8 mouse cellular contexts compared by ENCODE assay signal in genomic region chr5:64714710-64715109, GRCm38 (mm10).
DNase-seq lines count a peak whose midpoint lies in the region; ATAC-seq lines count a peak whose summit lies in the region.

No protein-coding gene starts in this region.

- peak; percentile 79 for DNase-seq in heart, adult 11 months
- DNase-seq in heart, postnatal 14 days, result no peak
- DNase-seq in ZHBTc4 (ENCODE audit: low read depth, low spot score), result peak; percentile 92
- peak; percentile 81 for DNase-seq in hindbrain, embryonic 11.5 days (ENCODE audit: low spot score)
- no peak for DNase-seq in adrenal gland, postnatal 4 days (ENCODE audit: low spot score in 2 of 2)
- no peak for DNase-seq in right cerebral cortex, postnatal 10 days (ENCODE audit: low spot score in 2 of 2)
- DNase-seq in right cerebral cortex, postnatal 14 days, result no peak

- WGBS in hindbrain, embryonic 11.5 days, result 33% methylated on average over 7 of the region's 7 CpGs
- 49% methylated on average over 7 of the region's 7 CpGs for WGBS in midbrain, embryonic 13.5 days

- intact Hi-C loops in heart, postnatal 14 days (cut with DNase I), result no loop called here

- H3K4me3 ChIP-seq in hindbrain, embryonic 11.5 days (ENCODE audit: low read depth, low read length), result no peak overlapping the region
- H3K4me3 ChIP-seq in midbrain, embryonic 13.5 days (replicated peaks), result no peak overlapping the region

- peak; percentile 95 for ATAC-seq in hindbrain, embryonic 11.5 days (ENCODE audit: low FRiP score)
- peak; percentile 88 for ATAC-seq in midbrain, embryonic 13.5 days

- no peaks in the 10 kb centered on the region for H3K9me3 ChIP-seq in hindbrain, embryonic 11.5 days (ENCODE audit: control insufficient read depth, low read length)
- H3K9me3 ChIP-seq in midbrain, embryonic 13.5 days, result no peaks in the 10 kb centered on the region

- H3K27ac ChIP-seq in hindbrain, embryonic 11.5 days (ENCODE audit: low read depth, low read length), result peak overlapping the region; percentile 68
- peak overlapping the region; percentile 32; the same call in 1 of the 2 replicates for H3K27ac ChIP-seq in midbrain, embryonic 13.5 days

- no peaks in the 10 kb centered on the region for H3K36me3 ChIP-seq in hindbrain, embryonic 11.5 days (ENCODE audit: control insufficient read depth, insufficient read depth, low read length)
- no peaks in the 10 kb centered on the region for H3K36me3 ChIP-seq in midbrain, embryonic 13.5 days

- H3K4me1 ChIP-seq in hindbrain, embryonic 11.5 days (replicated peaks; ENCODE audit: control insufficient read depth, insufficient read depth, low read length), result no peaks in the 10 kb centered on the region
- H3K4me1 ChIP-seq in midbrain, embryonic 13.5 days (replicated peaks), result peaks cover 4% of the 10 kb centered on the region

- no peaks in the 10 kb centered on the region for H3K27me3 ChIP-seq in hindbrain, embryonic 11.5 days (ENCODE audit: control insufficient read depth, insufficient read depth, low read length)
- no peaks in the 10 kb centered on the region for H3K27me3 ChIP-seq in midbrain, embryonic 13.5 days

- no peak overlapping the region for H3K4me2 ChIP-seq in hindbrain, embryonic 11.5 days (replicated peaks; ENCODE audit: low read depth, low read length)
- no peak overlapping the region for H3K4me2 ChIP-seq in midbrain, embryonic 13.5 days (replicated peaks)

- no peak overlapping the region for H3K9ac ChIP-seq in hindbrain, embryonic 11.5 days (ENCODE audit: low read depth, low read length)
- no peak overlapping the region for H3K9ac ChIP-seq in midbrain, embryonic 13.5 days (replicated peaks)

Comparison
In these comparisons a context has a peak if more than half of its experiments do, and no peak if none do; other contexts are left out.
1. DNase-seq: peak in heart, adult 11 months (single experiment), ZHBTc4 (single experiment) and hindbrain, embryonic 11.5 days (single experiment); none in heart, postnatal 14 days (0 of 2), adrenal gland, postnatal 4 days (0 of 2), right cerebral cortex, postnatal 10 days (0 of 2) and right cerebral cortex, postnatal 14 days (single experiment).